Mouse (Mus musculus) E14TG2a.4 (cell line): ENCODE results near the gene Gm5134.
A peak's percentile ranks its signal among the peaks of the same experiment; 100 is the strongest.

Source experiments
- H3K27me3 ChIP-seq: 2 replicates; pipeline ENCODE4 v1.6.1; 2014; ENCODE audit warnings: low read length, control low read depth; ENCODE audit not compliant: insufficient read depth
- H3K36me3 ChIP-seq: 2 replicates; pipeline ENCODE4 v1.6.1; 2014; ENCODE audit warnings: low read length, control low read depth; ENCODE audit not compliant: insufficient read depth
- H3K4me1 ChIP-seq: replicated peaks from 2 replicates; pipeline ENCODE4 v1.6.1; 2014; ENCODE audit warnings: low read depth, low read length, control low read depth
- H3K4me3 ChIP-seq: replicated peaks from 2 replicates; pipeline ENCODE4 v1.5.1; 2014; ENCODE audit warnings: mild to moderate bottlenecking, low read length
- H3K9me3 ChIP-seq: 2 replicates; pipeline ENCODE4 v1.6.1; 2014; ENCODE audit warnings: low read length, control low read depth
- CTCF ChIP-seq: conservative IDR thresholded peaks from 2 replicates; pipeline ENCODE4 v1.5.1; 2014; ENCODE audit warnings: low read length
- NANOG ChIP-seq: IDR thresholded peaks from 2 replicates; pipeline ENCODE4 v1.6.1; 2014; ENCODE audit warnings: borderline replicate concordance, low read length, mixed read lengths
- POU5F1 ChIP-seq: IDR thresholded peaks from 2 replicates; pipeline ENCODE4 v1.6.1; 2014; ENCODE audit warnings: low read length, borderline replicate concordance

Gene Gm5134

DNA sequence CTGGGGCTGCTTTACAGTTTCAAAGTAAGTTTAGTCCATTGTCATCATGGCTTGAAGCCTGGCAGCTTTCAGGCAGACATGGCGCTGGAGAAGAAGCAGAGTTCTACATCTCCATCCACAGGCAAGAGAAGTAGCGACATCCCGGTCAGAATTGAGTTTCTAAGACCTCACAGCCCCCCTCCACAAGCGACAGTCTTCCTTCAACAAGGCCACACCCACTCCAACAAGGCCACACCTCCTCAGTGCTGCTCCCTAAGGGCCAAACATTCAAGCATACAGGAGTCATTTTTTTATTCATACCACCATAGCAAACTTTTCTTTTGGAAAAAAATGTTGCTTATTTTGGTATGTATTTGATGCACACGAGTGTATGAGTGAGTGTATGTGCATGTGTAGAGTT, 76.2 kb downstream of the Gm5134 start:
- Histone ChIP-seq H3K9me3 (peaks cover under 1% of the 10 kb centered on the region; the same call in 1 of the 2 replicates), H3K27me3 (no peaks in the 10 kb centered on the region), H3K36me3 (peaks cover 12% of the 10 kb centered on the region), H3K4me1 (peaks cover 62% of the 10 kb centered on the region), H3K4me3 (peak overlapping the region; percentile 66)
- TF ChIP-seq NANOG (no peak), POU5F1 (no peak), CTCF (no peak)

DNA sequence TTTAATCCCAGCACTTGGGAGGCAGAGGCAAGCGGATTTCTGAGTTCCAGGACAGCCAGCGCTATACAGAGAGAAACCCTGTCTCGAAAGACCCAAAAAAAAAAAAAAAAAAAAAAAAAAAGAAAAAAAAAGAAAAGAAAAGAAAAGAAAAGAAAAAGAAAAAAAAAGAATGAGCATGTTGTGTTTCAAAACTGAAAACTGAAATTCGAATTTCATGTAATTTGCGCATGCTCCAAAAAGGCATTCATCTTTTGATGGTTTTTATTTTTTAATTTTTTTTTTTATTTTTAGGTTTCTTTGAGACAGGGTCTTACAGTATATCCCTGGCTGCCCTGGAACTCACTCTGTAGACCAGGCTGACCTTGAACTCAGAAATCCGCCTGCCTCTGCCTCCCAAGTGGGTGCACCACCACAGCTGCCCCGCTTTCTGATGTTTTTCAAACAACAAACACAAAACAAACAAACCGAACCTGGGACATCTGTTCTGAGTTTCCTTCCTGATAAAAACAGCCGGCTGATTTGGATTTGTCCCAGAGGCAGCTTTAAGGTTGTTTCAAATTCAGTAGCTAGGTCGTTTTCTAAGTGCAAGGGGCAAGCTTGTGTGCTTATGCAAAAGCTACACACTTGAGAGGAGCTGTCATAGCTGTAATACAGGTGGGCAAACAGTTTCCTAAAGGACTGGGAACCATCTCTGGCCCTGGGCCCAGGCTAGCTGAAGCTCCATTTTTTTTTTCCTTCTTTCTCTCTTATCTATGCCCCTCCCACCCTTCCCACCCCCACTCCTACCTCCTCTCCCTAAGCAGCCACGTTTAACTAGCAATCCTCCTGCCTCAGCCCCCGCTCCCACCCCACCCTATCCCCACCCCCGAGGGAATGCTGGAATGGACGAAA, 77.4 kb downstream of the Gm5134 start:
- Histone ChIP-seq H3K36me3 (peaks cover 20% of the 10 kb centered on the region), H3K4me3 (peak overlapping the region; percentile 96), H3K4me1 (peaks cover 66% of the 10 kb centered on the region), H3K9me3 (no peaks in the 10 kb centered on the region), H3K27me3 (no peaks in the 10 kb centered on the region)
- TF ChIP-seq CTCF: no peak
- TF ChIP-seq POU5F1: no peak
- TF ChIP-seq NANOG: no peak

GRCm38 (mm10) chr10:76032402-76033118, 78.2 kb downstream of the Gm5134 start, which contains the start of gene Zfp280b:
Gene Zfp280b (plus strand): TSS chr10:76032650.
- Histone ChIP-seq H3K4me3 (peak within 1 kb of the TSS; percentile 96), H3K27me3 (no peaks in the 10 kb centered on the region), H3K36me3 (peaks cover 28% of the 10 kb centered on the region), H3K4me1 (peaks cover 68% of the 10 kb centered on the region), H3K9me3 (no peaks in the 10 kb centered on the region)
- TF ChIP-seq POU5F1: no peak
- TF ChIP-seq CTCF: peak; percentile 18
- TF ChIP-seq NANOG: no peak

DNA sequence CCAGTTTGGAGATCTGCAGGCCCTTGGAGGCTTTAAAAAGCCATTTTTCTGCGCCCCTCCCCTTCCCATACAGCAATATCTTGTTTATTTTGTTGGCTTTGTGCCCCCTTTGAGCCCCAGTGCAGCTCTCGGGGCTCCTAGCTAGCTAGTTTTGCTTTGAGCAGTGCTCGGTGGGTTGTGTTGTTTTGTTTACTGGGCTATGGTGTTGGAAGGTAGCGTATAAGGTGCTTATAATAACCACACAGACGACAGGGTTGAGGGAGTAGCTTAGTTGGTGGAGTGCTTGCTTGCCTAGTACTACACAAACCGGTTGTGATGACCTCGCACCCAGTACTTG, 78.8 kb downstream of the Gm5134 start:
- H3K36me3 ChIP-seq: peaks cover 34% of the 10 kb centered on the region
- peaks cover 73% of the 10 kb centered on the region for H3K4me1 ChIP-seq
- H3K9me3 ChIP-seq: no peaks in the 10 kb centered on the region
- no peaks in the 10 kb centered on the region for H3K27me3 ChIP-seq
- no peak for TF ChIP-seq POU5F1
- no peak for TF ChIP-seq CTCF
- no peak for TF ChIP-seq NANOG
- peak overlapping the region; percentile 96 for H3K4me3 ChIP-seq

- peaks cover 44% of the 10 kb centered on the region for H3K36me3 ChIP-seq
- H3K9me3 ChIP-seq: no peaks in the 10 kb centered on the region
- H3K4me3 ChIP-seq: peak overlapping the region; percentile 96
- H3K27me3 ChIP-seq: no peaks in the 10 kb centered on the region
- peaks cover 73% of the 10 kb centered on the region for H3K4me1 ChIP-seq
- TF ChIP-seq NANOG (no peak; the same call in 1 of the 2 replicates), CTCF (no peak), POU5F1 (no peak)
Observed at GRCm38 (mm10) chr10:76034001-76034600, 79.8 kb downstream of the Gm5134 start.

DNA sequence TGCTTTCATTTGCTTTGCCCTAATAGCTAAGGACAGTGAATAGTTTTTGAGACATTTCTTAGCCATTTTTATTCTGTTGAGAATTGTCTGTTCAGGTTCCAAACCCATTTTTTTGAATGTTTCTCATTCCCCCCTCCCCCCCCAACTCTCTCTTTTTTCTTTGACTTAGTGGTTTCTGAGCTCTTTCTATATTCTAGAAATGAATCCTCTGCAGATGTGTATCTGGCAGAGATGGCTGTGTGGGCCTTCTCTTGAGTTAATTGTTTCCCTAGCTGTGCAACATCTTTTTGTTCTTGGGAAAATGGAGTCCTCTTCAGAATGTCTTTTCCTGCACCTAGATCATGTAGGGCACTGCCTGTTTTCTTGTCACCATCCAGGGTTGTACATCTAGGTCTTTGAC, 81.0 kb downstream of the Gm5134 start:
- peak overlapping the region; percentile 30 for H3K4me3 ChIP-seq
- TF ChIP-seq POU5F1: no peak
- no peaks in the 10 kb centered on the region for H3K9me3 ChIP-seq
- H3K27me3 ChIP-seq: no peaks in the 10 kb centered on the region
- peaks cover 56% of the 10 kb centered on the region for H3K36me3 ChIP-seq
- H3K4me1 ChIP-seq: peaks cover 73% of the 10 kb centered on the region

GRCm38 (mm10) chr10:76036962-76037361, 82.6 kb downstream of the Gm5134 start:
- H3K4me3 ChIP-seq: 0 out of 2 replicates have a peak overlapping the region, but pooled peaks have one; percentile 5
- no peaks in the 10 kb centered on the region for H3K9me3 ChIP-seq
- TF ChIP-seq NANOG (no peak), CTCF (no peak), POU5F1 (no peak)
- H3K36me3 ChIP-seq: peaks cover 71% of the 10 kb centered on the region
- no peaks in the 10 kb centered on the region for H3K27me3 ChIP-seq
- peaks cover 75% of the 10 kb centered on the region for H3K4me1 ChIP-seq

DNA sequence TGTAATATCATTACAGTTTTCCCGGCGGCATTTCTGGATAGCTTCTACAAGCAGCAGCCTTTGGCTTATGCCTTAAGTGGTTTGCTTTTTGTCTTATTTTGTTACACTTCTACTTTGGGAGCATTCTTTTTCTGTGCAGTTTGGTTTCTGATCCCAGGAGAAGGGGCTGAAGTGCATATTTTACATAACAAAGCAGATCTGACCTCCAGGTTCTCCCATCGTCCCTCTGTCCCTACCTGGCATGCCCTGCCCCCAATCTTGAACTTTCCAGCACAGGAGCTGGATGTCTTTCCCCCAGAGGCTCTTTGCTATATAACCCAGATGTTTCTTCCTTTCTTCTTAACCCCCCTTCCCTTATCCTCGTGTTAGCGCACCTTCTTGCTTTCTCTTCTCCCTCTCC, 91.0 kb downstream of the Gm5134 start:
- H3K4me1 ChIP-seq: peaks cover 82% of the 10 kb centered on the region
- TF ChIP-seq NANOG: no peak
- peak; percentile 88 for TF ChIP-seq POU5F1
- H3K27me3 ChIP-seq: no peaks in the 10 kb centered on the region
- no peaks in the 10 kb centered on the region for H3K9me3 ChIP-seq
- H3K4me3 ChIP-seq: peak overlapping the region; percentile 49
- peaks cover 39% of the 10 kb centered on the region for H3K36me3 ChIP-seq

- Histone ChIP-seq H3K4me3 (no peak overlapping the region), H3K9me3 (no peaks in the 10 kb centered on the region), H3K36me3 (peaks cover 25% of the 10 kb centered on the region), H3K4me1 (peaks cover 77% of the 10 kb centered on the region), H3K27me3 (no peaks in the 10 kb centered on the region)
- TF ChIP-seq CTCF (no peak), POU5F1 (no peak), NANOG (no peak)
Observed at GRCm38 (mm10) chr10:76046754-76047153, 92.4 kb downstream of the Gm5134 start.
